Mouse (Mus musculus): ENCODE results near the gene Drd1. TPM values are rescaled to one million over a fixed set of nuclear protein-coding genes. Genes with fewer than 3 reads are reported as not detected.

Drd1 gene
- polyA plus RNA-seq, 1 experiment from 2014 or later: 2.0 TPM

- H3K36me3 ChIP-seq: no peaks in the 10 kb centered on the region
- ATAC-seq (ENCODE audit: low FRiP score): no peak
- no peaks in the 10 kb centered on the region for H3K9me3 ChIP-seq (replicated peaks)
- peak overlapping the region; percentile 69 for H3K4me3 ChIP-seq (replicated peaks)
- 39% methylated on average over 10 of the region's 10 CpGs for WGBS
- H3K4me2 ChIP-seq: peak overlapping the region; percentile 73
- H3K27me3 ChIP-seq (replicated peaks): no peaks in the 10 kb centered on the region
- H3K27ac ChIP-seq (replicated peaks): peak overlapping the region; percentile 84
- H3K4me1 ChIP-seq: peaks cover 16% of the 10 kb centered on the region
- H3K9ac ChIP-seq (replicated peaks): peak overlapping the region; percentile 75
These were observed 17.1 kb upstream of the Drd1 start for GRCm38 (mm10) chr13:54072526-54073057.

GRCm38 (mm10) chr13:54071606-54072331 is 16.3 kb upstream of the Drd1 start, which contains the start of gene Sfxn1:
Sfxn1 (plus strand) TSS chr13:54071869.
- WGBS: under 1% methylated on average over 73 of the region's 74 CpGs
- Histone ChIP-seq H3K27ac (replicated peaks) (peak within 1 kb of the TSS; percentile 84), H3K9me3 (replicated peaks) (no peaks in the 10 kb centered on the region), H3K4me2 (peak within 1 kb of the TSS; percentile 73), H3K27me3 (replicated peaks) (no peaks in the 10 kb centered on the region), H3K9ac (replicated peaks) (peak within 1 kb of the TSS; percentile 75), H3K36me3 (no peaks in the 10 kb centered on the region), H3K4me3 (replicated peaks) (peak within 1 kb of the TSS; percentile 69), H3K4me1 (peaks cover 16% of the 10 kb centered on the region)
- ATAC-seq (ENCODE audit: low FRiP score): peak; percentile 92

- H3K4me1 ChIP-seq: peaks cover 16% of the 10 kb centered on the region
- H3K36me3 ChIP-seq: no peaks in the 10 kb centered on the region
- H3K9me3 ChIP-seq (replicated peaks): no peaks in the 10 kb centered on the region
- H3K27ac ChIP-seq (replicated peaks): no peak overlapping the region
- no peak for ATAC-seq (ENCODE audit: low FRiP score)
- H3K27me3 ChIP-seq (replicated peaks): no peaks in the 10 kb centered on the region
- no peak overlapping the region for H3K4me2 ChIP-seq
- H3K4me3 ChIP-seq (replicated peaks): no peak overlapping the region
- WGBS: 92% methylated on average over 9 of the region's 9 CpGs
- no peak overlapping the region for H3K9ac ChIP-seq (replicated peaks)
These were observed 15.5 kb upstream of the Drd1 start for GRCm38 (mm10) chr13:54071011-54071410.

GRCm38 (mm10) chr13:54067617-54068166 is 12.2 kb upstream of the Drd1 start:
- H3K9me3 ChIP-seq (replicated peaks): no peaks in the 10 kb centered on the region
- peaks cover 4% of the 10 kb centered on the region for H3K4me1 ChIP-seq
- H3K4me2 ChIP-seq: no peak overlapping the region
- no peak for ATAC-seq (ENCODE audit: low FRiP score)
- 20% methylated on average over 6 of the region's 6 CpGs for WGBS
- no peak overlapping the region for H3K4me3 ChIP-seq (replicated peaks)
- no peaks in the 10 kb centered on the region; the same call in 1 of the 2 replicates for H3K27me3 ChIP-seq (replicated peaks)
- no peak overlapping the region for H3K9ac ChIP-seq (replicated peaks)
- H3K27ac ChIP-seq (replicated peaks): no peak overlapping the region
- no peaks in the 10 kb centered on the region for H3K36me3 ChIP-seq

GRCm38 (mm10) chr13:54066081-54066746 is 10.7 kb upstream of the Drd1 start:
- WGBS: 92% methylated on average over 3 of the region's 3 CpGs
- H3K9me3 ChIP-seq (replicated peaks): no peaks in the 10 kb centered on the region
- H3K4me3 ChIP-seq (replicated peaks): no peak overlapping the region
- H3K4me1 ChIP-seq: no peaks in the 10 kb centered on the region
- no peak overlapping the region for H3K27ac ChIP-seq (replicated peaks)
- H3K36me3 ChIP-seq: no peaks in the 10 kb centered on the region
- no peak overlapping the region for H3K4me2 ChIP-seq
- no peak for ATAC-seq (ENCODE audit: low FRiP score)
- H3K9ac ChIP-seq (replicated peaks): no peak overlapping the region
- H3K27me3 ChIP-seq (replicated peaks): no peaks in the 10 kb centered on the region; the same call in 1 of the 2 replicates

GRCm38 (mm10) chr13:54063292-54063691 is 7.8 kb upstream of the Drd1 start:
- Histone ChIP-seq H3K4me2 (no peak overlapping the region), H3K4me3 (replicated peaks) (no peak overlapping the region), H3K9me3 (replicated peaks) (no peaks in the 10 kb centered on the region), H3K4me1 (no peaks in the 10 kb centered on the region), H3K9ac (replicated peaks) (no peak overlapping the region), H3K27ac (replicated peaks) (no peak overlapping the region), H3K27me3 (replicated peaks) (no peaks in the 10 kb centered on the region; the same call in 1 of the 2 replicates), H3K36me3 (no peaks in the 10 kb centered on the region)
- WGBS: 7% methylated on average over 3 of the region's 3 CpGs
- no peak for ATAC-seq (ENCODE audit: low FRiP score)

- no peak for ATAC-seq (ENCODE audit: low FRiP score)
- H3K9me3 ChIP-seq (replicated peaks): no peaks in the 10 kb centered on the region
- WGBS: 91% methylated on average over 3 of the region's 3 CpGs
- no peak overlapping the region for H3K4me3 ChIP-seq (replicated peaks)
- peaks cover 3% of the 10 kb centered on the region; the same call in 1 of the 2 replicates for H3K27me3 ChIP-seq (replicated peaks)
- H3K9ac ChIP-seq (replicated peaks): no peak overlapping the region
- H3K27ac ChIP-seq (replicated peaks): no peak overlapping the region
- no peaks in the 10 kb centered on the region for H3K36me3 ChIP-seq
- no peak overlapping the region for H3K4me2 ChIP-seq
- no peaks in the 10 kb centered on the region for H3K4me1 ChIP-seq
These were observed 6.6 kb upstream of the Drd1 start for GRCm38 (mm10) chr13:54062068-54062467.

- peaks cover 10% of the 10 kb centered on the region for H3K4me1 ChIP-seq
- WGBS: under 1% methylated on average over 20 of the region's 20 CpGs
- no peak overlapping the region for H3K27ac ChIP-seq (replicated peaks)
- H3K9ac ChIP-seq (replicated peaks): peak overlapping the region; percentile 45
- no peaks in the 10 kb centered on the region for H3K36me3 ChIP-seq
- no peaks in the 10 kb centered on the region for H3K9me3 ChIP-seq (replicated peaks)
- H3K27me3 ChIP-seq (replicated peaks): peaks cover 32% of the 10 kb centered on the region
- ATAC-seq (ENCODE audit: low FRiP score): peak; percentile 72; the same call in 1 of the 2 replicates
- peak overlapping the region; percentile 100 for H3K4me2 ChIP-seq
- peak overlapping the region; percentile 54 for H3K4me3 ChIP-seq (replicated peaks)
These were observed 543 bp downstream of the Drd1 start for GRCm38 (mm10) chr13:54054962-54055361.

GRCm38 (mm10) chr13:54051641-54052040 is 3.9 kb downstream of the Drd1 start:
- Histone ChIP-seq H3K9ac (replicated peaks) (no peak overlapping the region), H3K27ac (replicated peaks) (no peak overlapping the region), H3K4me3 (replicated peaks) (no peak overlapping the region), H3K36me3 (no peaks in the 10 kb centered on the region), H3K27me3 (replicated peaks) (peaks cover 27% of the 10 kb centered on the region), H3K4me1 (peaks cover 10% of the 10 kb centered on the region), H3K4me2 (no peak overlapping the region), H3K9me3 (replicated peaks) (no peaks in the 10 kb centered on the region)
- 60% methylated on average over 7 of the region's 7 CpGs for WGBS
- no peak for ATAC-seq (ENCODE audit: low FRiP score)

- Histone ChIP-seq H3K27ac (replicated peaks) (no peak overlapping the region), H3K4me2 (no peak overlapping the region), H3K9ac (replicated peaks) (no peak overlapping the region), H3K9me3 (replicated peaks) (no peaks in the 10 kb centered on the region), H3K4me1 (no peaks in the 10 kb centered on the region), H3K4me3 (replicated peaks) (no peak overlapping the region), H3K27me3 (replicated peaks) (peaks cover 7% of the 10 kb centered on the region), H3K36me3 (no peaks in the 10 kb centered on the region)
- ATAC-seq (ENCODE audit: low FRiP score): no peak
- WGBS: 79% methylated on average over 7 of the region's 7 CpGs
These were observed 6.7 kb downstream of the Drd1 start for GRCm38 (mm10) chr13:54048679-54049352.

- H3K27me3 ChIP-seq (replicated peaks): no peaks in the 10 kb centered on the region
- H3K9ac ChIP-seq (replicated peaks): no peak overlapping the region
- no peak overlapping the region for H3K4me2 ChIP-seq
- H3K4me1 ChIP-seq: no peaks in the 10 kb centered on the region
- no peak overlapping the region for H3K4me3 ChIP-seq (replicated peaks)
- H3K36me3 ChIP-seq: no peaks in the 10 kb centered on the region
- no peak for ATAC-seq (ENCODE audit: low FRiP score)
- H3K9me3 ChIP-seq (replicated peaks): no peaks in the 10 kb centered on the region
- no peak overlapping the region for H3K27ac ChIP-seq (replicated peaks)
- WGBS: 95% methylated on average over 2 of the region's 2 CpGs
These were observed 15.2 kb downstream of the Drd1 start for GRCm38 (mm10) chr13:54040256-54040655.

All from neural tube, embryonic 15.5 days (tissue).